Mouse (Mus musculus) intestine, postnatal 0 days (tissue): ENCODE data around the gene Sdad1. TPM values are rescaled to one million over a fixed set of nuclear protein-coding genes. Genes with fewer than 3 reads are reported as not detected.
A peak's percentile ranks its signal among the peaks of the same experiment; 100 is the strongest.

Experiments used
- ATAC-seq: fragments of 200-750 bp; cut with Nextera tagmentation; 2 replicates; pipeline ENCODE4 v1.8.0; 2017; ENCODE audit warnings: mild to moderate bottlenecking, moderate TSS enrichment, moderate library complexity
- H3K27ac ChIP-seq: fragments of 300-500 bp; sonication (generic); 2 replicates; pipeline ENCODE4 v1.5.1; 2014; ENCODE audit warnings: mild to moderate bottlenecking, low read depth, low read length, moderate library complexity
- H3K27me3 ChIP-seq: fragments of 300-500 bp; sonication (generic); replicated peaks from 2 replicates; pipeline ENCODE4 v1.6.1; 2014; ENCODE audit warnings: low read length, mixed read lengths; ENCODE audit not compliant: control insufficient read depth, insufficient read depth
- H3K36me3 ChIP-seq: fragments of 300-500 bp; sonication (generic); 2 replicates; pipeline ENCODE4 v1.6.1; 2014; ENCODE audit warnings: mild to moderate bottlenecking, moderate library complexity; ENCODE audit not compliant: control insufficient read depth, insufficient read depth
- H3K4me1 ChIP-seq: fragments of 300-500 bp; sonication (generic); replicated peaks from 2 replicates; pipeline ENCODE4 v1.6.1; 2014; ENCODE audit warnings: antibody characterized with exemption, low read length, mixed read lengths; ENCODE audit not compliant: control insufficient read depth, insufficient read depth
- H3K4me2 ChIP-seq: fragments of 300-500 bp; sonication (generic); replicated peaks from 2 replicates; pipeline ENCODE4 v1.6.1; 2014; ENCODE audit warnings: low read depth, mild to moderate bottlenecking, moderate library complexity
- H3K4me3 ChIP-seq: fragments of 300-500 bp; sonication (generic); 2 replicates; pipeline ENCODE4 v1.5.1; 2014; ENCODE audit warnings: low read depth, low read length
- H3K9ac ChIP-seq: fragments of 300-500 bp; sonication (generic); 2 replicates; pipeline ENCODE4 v1.6.1; 2014; ENCODE audit warnings: mild to moderate bottlenecking, low read depth, low read length
- H3K9me3 ChIP-seq: fragments of 300-500 bp; sonication (generic); 2 replicates; pipeline ENCODE4 v1.6.1; 2016; ENCODE audit warnings: mixed run types; ENCODE audit not compliant: control insufficient read depth
- CTCF ChIP-seq: sonication (generic); IDR thresholded peaks from 2 replicates; pipeline ENCODE4 v1.5.1; 2016; ENCODE audit warnings: low read depth, mild to moderate bottlenecking, control low read depth, antibody characterized with exemption, moderate library complexity
- WGBS: fragments of 180-500 bp; shearing (Covaris S2); extraction: QIAGEN DNeasy Blood & Tissue Kit; methylation state at CpG from one replicate; pipeline ENCODE4 v1.1.7; 2014; 5-methylcytosine and 5-hydroxymethylcytosine counted together
- polyA plus RNA-seq: library from polyadenylated mRNA; unstranded; fragments of >200 nt; fragmentation: Nextera tagmentation; extraction: Ambion mirVana; gene quantifications from 2 replicates; pipeline ENCODE4 v1.2.1, GENCODE M21; 2015

The Sdad1 gene
- polyA plus RNA-seq, 1 experiment from 2014 or later = 15.8 TPM

- H3K4me3 ChIP-seq = no peak overlapping the region
- peak overlapping the region; percentile 17; the same call in 1 of the 2 replicates for H3K9ac ChIP-seq
- H3K9me3 ChIP-seq = no peaks in the 10 kb centered on the region
- H3K27me3 ChIP-seq = no peaks in the 10 kb centered on the region
- H3K4me1 ChIP-seq = no peaks in the 10 kb centered on the region; the same call in 1 of the 2 replicates
- H3K27ac ChIP-seq = peak overlapping the region; percentile 81
- H3K4me2 ChIP-seq = peak overlapping the region; percentile 37
- TF ChIP-seq CTCF = no peak
- H3K36me3 ChIP-seq = peaks cover 61% of the 10 kb centered on the region
- 41% methylated on average over 6 of the region's 6 CpGs for WGBS
- ATAC-seq = peak; percentile 94
Observed at GRCm38 (mm10) chr5:92291652-92292414, 18.4 kb downstream of the Sdad1 start.

- 76% methylated on average over 6 of the region's 6 CpGs for WGBS
- ATAC-seq = no peak
- Histone ChIP-seq H3K27ac (no peak overlapping the region; the same call in 1 of the 2 replicates), H3K9ac (no peak overlapping the region), H3K4me3 (no peak overlapping the region), H3K4me1 (0 out of 2 replicates have a peak, but pooled peaks cover 4% of the 10 kb centered on the region), H3K36me3 (peaks cover 57% of the 10 kb centered on the region), H3K4me2 (no peak overlapping the region), H3K9me3 (no peaks in the 10 kb centered on the region), H3K27me3 (no peaks in the 10 kb centered on the region)
- TF ChIP-seq CTCF = no peak
Observed at GRCm38 (mm10) chr5:92287840-92288239, 22.4 kb downstream of the Sdad1 start.

- WGBS = 27% methylated on average over 3 of the region's 3 CpGs
- H3K27ac ChIP-seq = peak overlapping the region; percentile 61; the same call in 1 of the 2 replicates
- no peak overlapping the region for H3K4me3 ChIP-seq
Observed at GRCm38 (mm10) chr5:92283107-92283506, 27.2 kb downstream of the Sdad1 start.

GRCm38 (mm10) chr5:92282571-92282970 lies 27.7 kb downstream of the Sdad1 start:
- Histone ChIP-seq H3K9ac (no peak overlapping the region), H3K27ac (peak overlapping the region; percentile 61; the same call in 1 of the 2 replicates), H3K36me3 (peaks cover 23% of the 10 kb centered on the region; the same call in 1 of the 2 replicates), H3K4me3 (no peak overlapping the region), H3K4me1 (0 out of 2 replicates have a peak, but pooled peaks cover 9% of the 10 kb centered on the region), H3K27me3 (no peaks in the 10 kb centered on the region), H3K9me3 (no peaks in the 10 kb centered on the region), H3K4me2 (no peak overlapping the region)
- TF ChIP-seq CTCF = no peak
- ATAC-seq = no peak
- 67% methylated on average over 4 of the region's 4 CpGs for WGBS

More at GRCm38 (mm10) chr5:92283107-92283506, 27.2 kb downstream of the Sdad1 start:
- Histone ChIP-seq H3K4me2 (peak overlapping the region; percentile 46), H3K36me3 (peaks cover 28% of the 10 kb centered on the region; the same call in 1 of the 2 replicates), H3K4me1 (0 out of 2 replicates have a peak, but pooled peaks cover 9% of the 10 kb centered on the region), H3K9ac (no peak overlapping the region), H3K9me3 (no peaks in the 10 kb centered on the region), H3K27me3 (no peaks in the 10 kb centered on the region)
- ATAC-seq = peak; percentile 65; the same call in 1 of the 2 replicates
- no peak for TF ChIP-seq CTCF

GRCm38 (mm10) chr5:92278942-92279537 lies 31.2 kb downstream of the Sdad1 start:
- H3K4me2 ChIP-seq = no peak overlapping the region
- no peak overlapping the region for H3K4me3 ChIP-seq
- H3K4me1 ChIP-seq = 0 out of 2 replicates have a peak, but pooled peaks cover 15% of the 10 kb centered on the region
- H3K27me3 ChIP-seq = no peaks in the 10 kb centered on the region
- H3K9me3 ChIP-seq = no peaks in the 10 kb centered on the region
- no peak overlapping the region for H3K9ac ChIP-seq
- WGBS = 78% methylated on average over 10 of the region's 10 CpGs
- H3K36me3 ChIP-seq = no peaks in the 10 kb centered on the region
- H3K27ac ChIP-seq = no peak overlapping the region
- ATAC-seq = no peak
- no peak for TF ChIP-seq CTCF
